Mouse (Mus musculus) hindbrain, postnatal 0 days (tissue): ENCODE results near the gene Mkrn1. TPM values are rescaled to one million over a fixed set of nuclear protein-coding genes. Genes with fewer than 3 reads are reported as not detected.

ENCODE experiments used
- ATAC-seq: fragments of 200-750 bp; cut with Nextera tagmentation; 2 replicates; pipeline ENCODE4 v1.8.0; 2017; ENCODE audit warnings: mild to moderate bottlenecking, moderate TSS enrichment, moderate library complexity
- DNase-seq: peaks from one replicate; pipeline ENCODE4 v3.0.0-alpha.2; 2015; ENCODE audit warnings: low spot score
- H3K27ac ChIP-seq: fragments of 300-500 bp; sonication (generic); 2 replicates; pipeline ENCODE4 v1.5.1; 2014; ENCODE audit warnings: mild to moderate bottlenecking
- H3K27me3 ChIP-seq: fragments of 300-500 bp; sonication (generic); 2 replicates; pipeline ENCODE4 v1.6.1; 2014; ENCODE audit warnings: low read length, mixed read lengths; ENCODE audit not compliant: insufficient read depth
- H3K36me3 ChIP-seq: fragments of 300-500 bp; sonication (generic); 2 replicates; pipeline ENCODE4 v1.6.1; 2014; ENCODE audit warnings: low read length, mixed read lengths; ENCODE audit not compliant: insufficient read depth
- H3K4me1 ChIP-seq: fragments of 300-500 bp; sonication (generic); 2 replicates; pipeline ENCODE4 v1.6.1; 2014; ENCODE audit warnings: antibody characterized with exemption, low read length, mixed read lengths; ENCODE audit not compliant: insufficient read depth
- H3K4me2 ChIP-seq: fragments of 300-500 bp; sonication (generic); 2 replicates; pipeline ENCODE4 v1.6.1; 2014; ENCODE audit warnings: low read depth, mild to moderate bottlenecking, low read length, moderate library complexity, mixed read lengths
- H3K4me3 ChIP-seq: fragments of 300-500 bp; sonication (generic); 2 replicates; pipeline ENCODE4 v1.5.1; 2014; ENCODE audit warnings: low read length
- H3K9ac ChIP-seq: fragments of 300-500 bp; sonication (generic); replicated peaks from 2 replicates; pipeline ENCODE4 v1.6.1; 2014; ENCODE audit warnings: mild to moderate bottlenecking, low read length, moderate library complexity, mixed read lengths
- H3K9me3 ChIP-seq: fragments of 300-500 bp; sonication (generic); 2 replicates; pipeline ENCODE4 v1.6.1; 2016; ENCODE audit warnings: low read length, mixed read lengths
- CTCF ChIP-seq: IDR thresholded peaks from 2 replicates; pipeline ENCODE4 v1.5.1; 2016; ENCODE audit warnings: antibody characterized with exemption, control low read depth, low read depth
- WGBS: fragments of 180-500 bp; shearing (Covaris S2); extraction: QIAGEN DNeasy Blood & Tissue Kit; methylation state at CpG from one replicate; pipeline ENCODE4 v1.1.7; 2014; 5-methylcytosine and 5-hydroxymethylcytosine counted together
- polyA plus RNA-seq: library from polyadenylated mRNA; unstranded; fragments of >200 nt; fragmentation: Nextera tagmentation; extraction: Ambion mirVana; gene quantifications from 2 replicates; pipeline ENCODE4 v1.2.1, GENCODE M21; 2015
- total RNA-seq: library from RNA; depleted of rRNA; stranded (reverse); fragments of >200 nt; gene quantifications from 2 replicates; pipeline ENCODE4 v1.2.3, GENCODE M21; 2014

Gene Mkrn1
- total and polyA plus RNA-seq, 2 experiments from 2014 or later, result 212 to 219 TPM

DNA sequence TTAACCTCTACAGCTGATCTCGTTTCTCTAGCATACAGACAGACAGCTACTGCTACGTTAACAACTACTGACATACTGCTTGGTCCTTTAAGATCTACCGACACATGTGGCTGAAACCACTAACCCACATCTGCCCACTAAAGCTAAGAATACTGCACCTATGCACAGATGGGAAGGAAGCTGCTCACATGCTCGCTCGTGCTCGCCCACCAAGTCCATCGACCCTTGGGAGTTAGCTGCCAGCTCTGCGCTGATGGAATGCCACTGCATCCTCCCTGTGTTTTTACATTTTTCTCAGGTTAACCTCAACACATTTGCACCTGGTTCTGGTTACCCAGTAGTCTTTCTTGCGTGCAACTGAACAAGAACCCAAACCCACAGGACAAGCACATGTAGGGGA, 21.9 kb downstream of the Mkrn1 start:
- no peak for TF ChIP-seq CTCF
- Histone ChIP-seq H3K4me2 (no peak overlapping the region), H3K9ac (no peak overlapping the region), H3K27me3 (no peaks in the 10 kb centered on the region), H3K9me3 (no peaks in the 10 kb centered on the region), H3K27ac (no peak overlapping the region), H3K36me3 (peaks cover 15% of the 10 kb centered on the region), H3K4me1 (no peaks in the 10 kb centered on the region), H3K4me3 (no peak overlapping the region)
- DNase-seq, result no peak
- ATAC-seq, result no peak
- WGBS, result 92% methylated on average over 9 of the region's 9 CpGs

DNA sequence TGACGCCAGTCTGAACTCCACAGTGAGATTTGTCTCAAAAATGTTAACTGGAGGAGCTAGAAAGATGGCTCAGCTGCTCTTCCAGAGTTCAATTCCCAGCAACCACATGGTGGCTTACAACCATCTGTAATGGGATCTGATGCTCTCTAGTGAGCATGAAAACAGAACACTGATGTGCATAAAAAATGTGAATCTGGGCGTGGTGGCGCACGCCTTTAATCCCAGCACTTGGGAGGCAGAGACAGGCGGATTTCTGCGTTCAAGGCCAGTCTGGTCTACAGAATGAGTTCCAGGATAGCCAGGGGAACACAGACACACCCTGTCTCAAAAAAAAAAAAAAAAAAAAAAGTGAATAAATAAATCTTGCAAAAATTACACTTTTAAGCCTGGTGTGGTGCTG, 23.2 kb downstream of the Mkrn1 start:
- H3K4me3 ChIP-seq, result no peak overlapping the region
- WGBS, result 94% methylated on average over 6 of the region's 6 CpGs
- ATAC-seq, result no peak
- DNase-seq, result no peak
- H3K36me3 ChIP-seq, result peaks cover 15% of the 10 kb centered on the region
- no peaks in the 10 kb centered on the region for H3K27me3 ChIP-seq
- H3K9ac ChIP-seq, result no peak overlapping the region
- H3K4me1 ChIP-seq, result no peaks in the 10 kb centered on the region
- H3K27ac ChIP-seq, result no peak overlapping the region
- H3K9me3 ChIP-seq, result no peaks in the 10 kb centered on the region
- TF ChIP-seq CTCF, result no peak
- H3K4me2 ChIP-seq, result no peak overlapping the region

DNA sequence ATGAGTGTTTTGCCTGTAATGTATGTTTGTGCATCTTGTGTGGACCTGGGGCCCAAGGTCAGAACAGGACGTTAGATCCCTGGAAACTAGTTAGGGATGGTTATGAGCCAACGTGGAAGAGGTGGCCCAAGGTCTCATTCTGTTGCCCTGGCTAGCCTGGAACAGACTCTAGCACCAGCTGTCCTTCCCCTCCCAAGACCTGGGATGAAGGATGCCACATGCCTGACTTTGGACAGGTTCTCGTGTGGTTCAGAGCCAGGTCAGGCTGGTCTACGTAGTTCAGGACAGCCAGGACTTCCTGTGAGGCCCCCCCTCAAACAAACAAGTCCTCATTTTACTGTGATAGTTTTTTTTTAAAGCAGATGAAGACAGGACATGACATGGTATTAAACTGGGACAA, 24.3 kb downstream of the Mkrn1 start:
- H3K4me2 ChIP-seq, result no peak overlapping the region
- H3K27me3 ChIP-seq, result no peaks in the 10 kb centered on the region
- H3K4me1 ChIP-seq, result no peaks in the 10 kb centered on the region
- ATAC-seq (no peak; the same call in 1 of the 2 replicates), DNase-seq (no peak)
- no peak overlapping the region for H3K27ac ChIP-seq
- H3K9me3 ChIP-seq, result no peaks in the 10 kb centered on the region
- H3K9ac ChIP-seq, result no peak overlapping the region
- 80% methylated on average over 4 of the region's 4 CpGs for WGBS
- TF ChIP-seq CTCF, result no peak
- no peak overlapping the region for H3K4me3 ChIP-seq
- peaks cover 10% of the 10 kb centered on the region for H3K36me3 ChIP-seq

DNA sequence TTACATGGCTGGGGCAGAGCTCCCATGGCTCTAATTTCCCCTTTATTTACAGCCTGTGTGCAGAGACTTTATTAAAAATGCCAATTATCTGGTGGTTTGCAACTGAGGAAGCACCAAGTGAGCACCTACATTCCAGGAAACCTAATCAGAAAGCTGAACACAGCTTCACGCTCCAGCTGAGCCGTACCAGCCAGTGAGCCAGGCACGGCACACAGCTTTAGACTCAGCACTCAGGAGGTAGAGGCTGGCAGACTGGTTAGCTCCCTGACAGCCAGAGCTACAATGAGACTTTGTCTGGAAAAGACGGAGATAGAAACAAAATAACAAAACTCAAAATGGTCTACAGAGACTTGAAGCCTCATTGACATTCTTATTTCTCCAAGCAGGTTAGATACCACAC, 24.8 kb downstream of the Mkrn1 start:
- no peak overlapping the region for H3K4me2 ChIP-seq
- H3K36me3 ChIP-seq, result peaks cover 10% of the 10 kb centered on the region
- H3K9me3 ChIP-seq, result no peaks in the 10 kb centered on the region
- DNase-seq (no peak), ATAC-seq (0 out of 2 replicates have a peak, but pooled peaks have one; percentile 25)
- no peak overlapping the region for H3K27ac ChIP-seq
- H3K4me1 ChIP-seq, result no peaks in the 10 kb centered on the region
- H3K27me3 ChIP-seq, result no peaks in the 10 kb centered on the region
- no peak overlapping the region for H3K9ac ChIP-seq
- no peak overlapping the region for H3K4me3 ChIP-seq
- WGBS, result 70% methylated on average over 4 of the region's 4 CpGs
- TF ChIP-seq CTCF, result no peak

DNA sequence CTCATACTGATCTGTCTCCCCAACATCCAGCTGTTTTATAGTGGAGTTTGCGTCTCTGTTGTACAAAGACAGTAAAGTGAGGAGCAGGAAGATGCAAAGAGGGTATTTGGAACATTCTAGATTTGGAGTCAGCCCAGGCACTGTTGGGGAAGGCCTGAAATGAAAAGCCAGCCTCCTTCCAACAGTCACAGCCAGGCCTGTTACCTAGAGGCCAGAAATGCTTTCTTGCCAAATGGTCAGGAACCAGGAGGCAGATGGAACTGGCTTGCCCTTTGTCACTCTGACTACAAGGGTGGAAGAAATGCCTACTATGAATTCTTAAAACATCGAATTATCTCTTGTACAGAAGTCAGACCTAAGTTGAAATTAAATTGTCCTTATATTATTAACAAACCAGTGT, 30.3 kb downstream of the Mkrn1 start:
- Histone ChIP-seq H3K4me2 (no peak overlapping the region), H3K36me3 (no peaks in the 10 kb centered on the region), H3K27ac (no peak overlapping the region), H3K9ac (no peak overlapping the region), H3K4me3 (no peak overlapping the region), H3K27me3 (no peaks in the 10 kb centered on the region), H3K9me3 (no peaks in the 10 kb centered on the region), H3K4me1 (no peaks in the 10 kb centered on the region)
- WGBS, result 91% methylated on average over 2 of the region's 2 CpGs
- ATAC-seq (no peak), DNase-seq (no peak)
- no peak for TF ChIP-seq CTCF

DNA sequence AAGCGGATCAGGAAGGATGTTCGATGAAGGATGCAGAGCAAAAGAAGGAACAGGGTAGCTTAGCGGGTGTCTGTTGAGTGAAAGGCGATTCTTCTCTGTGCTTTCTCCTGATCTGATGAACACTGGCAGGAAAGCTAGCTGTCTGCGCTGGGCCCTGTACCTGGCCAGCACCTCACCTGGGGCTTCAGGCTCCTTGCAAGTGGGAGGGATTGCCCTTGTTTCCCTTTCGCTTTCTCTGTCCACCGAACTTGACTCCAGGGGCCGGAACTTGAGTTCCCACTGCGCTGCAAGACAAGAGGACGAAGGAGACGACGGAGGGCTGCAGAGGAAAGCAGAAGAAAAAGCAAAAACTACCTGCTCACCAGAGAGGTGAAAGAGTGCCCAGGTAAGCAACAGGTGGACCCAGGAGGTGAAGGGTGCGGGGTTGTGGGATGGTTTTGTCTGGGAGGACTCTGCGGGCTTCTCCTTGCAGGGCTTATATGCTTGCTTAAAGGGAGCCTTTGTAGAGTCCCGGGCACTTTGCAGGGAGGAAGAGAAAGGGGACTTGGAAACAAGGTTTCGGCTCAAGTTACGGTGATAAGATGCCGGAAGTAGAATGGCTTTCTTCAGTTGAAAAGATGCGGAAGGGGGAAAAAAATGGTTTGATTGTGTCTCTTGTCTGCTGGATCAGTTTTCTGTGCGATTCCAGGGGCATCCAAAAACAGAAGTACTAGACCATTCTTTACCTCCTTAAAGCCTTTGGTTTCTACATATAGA, 39.0 kb downstream of the Mkrn1 start, which contains the start of gene Rab19:
TSS of gene Rab19 (plus strand) at position 51 of the 756 bp plus-strand sequence.
- Histone ChIP-seq H3K4me2 (peak within 1 kb of the TSS; percentile 55), H3K27me3 (no peaks in the 10 kb centered on the region), H3K36me3 (no peaks in the 10 kb centered on the region), H3K9ac (no peak within 1 kb of the TSS), H3K9me3 (no peaks in the 10 kb centered on the region), H3K4me1 (0 out of 2 replicates have a peak, but pooled peaks cover 3% of the 10 kb centered on the region), H3K4me3 (peak within 1 kb of the TSS; percentile 27), H3K27ac (no peak within 1 kb of the TSS)
- WGBS, result 12% methylated on average over 20 of the region's 20 CpGs
- no peak for TF ChIP-seq CTCF
- no peak for ATAC-seq
- DNase-seq, result no peak

DNA sequence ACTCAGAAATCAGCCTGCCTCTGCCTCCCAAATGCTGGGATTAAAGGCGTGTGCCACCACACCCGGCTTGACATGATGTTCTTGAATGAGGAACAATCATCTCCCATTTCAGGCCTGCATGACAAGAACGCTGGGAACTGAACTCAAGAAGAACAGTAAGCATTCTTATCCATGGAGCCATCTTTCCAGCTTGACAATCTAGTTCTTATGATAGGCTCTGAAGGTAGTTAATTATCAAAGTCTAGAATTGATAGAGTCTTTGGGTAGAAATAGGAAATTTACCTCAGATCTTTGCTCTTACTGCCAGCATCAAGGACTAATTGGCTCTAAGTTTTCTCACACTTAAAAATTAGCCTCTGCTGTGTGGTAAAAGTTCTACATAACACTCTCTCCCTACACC, 40.0 kb downstream of the Mkrn1 start:
- Histone ChIP-seq H3K27me3 (no peaks in the 10 kb centered on the region), H3K27ac (no peak overlapping the region), H3K9ac (no peak overlapping the region), H3K4me1 (0 out of 2 replicates have a peak, but pooled peaks cover 3% of the 10 kb centered on the region), H3K9me3 (no peaks in the 10 kb centered on the region), H3K36me3 (no peaks in the 10 kb centered on the region), H3K4me2 (no peak overlapping the region), H3K4me3 (no peak overlapping the region)
- ATAC-seq (no peak), DNase-seq (no peak)
- TF ChIP-seq CTCF, result no peak
- WGBS, result 90% methylated on average over 3 of the region's 3 CpGs
